Mouse (Mus musculus) heart, postnatal 0 days (tissue): Measurements from ENCODE around the gene Gm20481. TPM values are rescaled to one million over a fixed set of nuclear protein-coding genes. Genes with fewer than 3 reads are reported as not detected.
"Not testable (repeated sequence)": the region's sequence is repeated elsewhere in the genome, so short reads cannot be mapped to it uniquely, and the experiment has no call there.

Experiments
- ATAC-seq: fragments of 200-750 bp; cut with Nextera tagmentation; 2 replicates; pipeline ENCODE4 v1.8.0; 2017; ENCODE audit warnings: low read depth, moderate number of reproducible peaks, moderate library complexity; ENCODE audit not compliant: insufficient read depth
- DNase-seq: peaks from one replicate; pipeline ENCODE4 v3.0.0-alpha.2; 2016; ENCODE audit warnings: low spot score
- H3K27ac ChIP-seq: fragments of 300-500 bp; sonication (generic); 2 replicates; pipeline ENCODE4 v1.5.1; 2014; ENCODE audit warnings: low read depth, mild to moderate bottlenecking
- H3K27me3 ChIP-seq: fragments of 300-500 bp; sonication (generic); 2 replicates; pipeline ENCODE4 v1.6.1; 2014; ENCODE audit warnings: low read length, mixed read lengths; ENCODE audit not compliant: control insufficient read depth, insufficient read depth
- H3K36me3 ChIP-seq: fragments of 300-500 bp; sonication (generic); replicated peaks from 2 replicates; pipeline ENCODE4 v1.6.1; 2014; ENCODE audit warnings: low read length, mixed read lengths; ENCODE audit not compliant: control insufficient read depth, insufficient read depth
- H3K4me1 ChIP-seq: fragments of 300-500 bp; sonication (generic); 2 replicates; pipeline ENCODE4 v1.6.1; 2014; ENCODE audit warnings: antibody characterized with exemption; ENCODE audit not compliant: control insufficient read depth, insufficient read depth
- H3K4me2 ChIP-seq: fragments of 300-500 bp; sonication (generic); 2 replicates; pipeline ENCODE4 v1.6.1; 2014; ENCODE audit warnings: low read depth, mild to moderate bottlenecking, low read length, moderate library complexity
- H3K4me3 ChIP-seq: fragments of 300-500 bp; sonication (generic); 2 replicates; pipeline ENCODE4 v1.5.1; 2014; ENCODE audit warnings: low read depth, low read length
- H3K9ac ChIP-seq: fragments of 300-500 bp; sonication (generic); replicated peaks from 2 replicates; pipeline ENCODE4 v1.6.1; 2014; ENCODE audit warnings: low read depth, low read length, mixed read lengths
- H3K9me3 ChIP-seq: fragments of 300-500 bp; sonication (generic); replicated peaks from 2 replicates; pipeline ENCODE4 v1.6.1; 2016; ENCODE audit warnings: low read length; ENCODE audit not compliant: control insufficient read depth
- CTCF ChIP-seq: IDR thresholded peaks from 2 replicates; pipeline ENCODE4 v1.5.1; 2016; ENCODE audit warnings: antibody characterized with exemption, control low read depth, low read depth
- EP300 ChIP-seq: IDR thresholded peaks from 2 replicates; pipeline ENCODE4 v1.6.1; 2016; ENCODE audit warnings: antibody characterized with exemption, low read depth
- WGBS: fragments of 180-500 bp; shearing (Covaris S2); extraction: QIAGEN DNeasy Blood & Tissue Kit; methylation state at CpG from one replicate; pipeline ENCODE4 v1.1.7; 2014; 5-methylcytosine and 5-hydroxymethylcytosine counted together
- polyA plus RNA-seq: library from polyadenylated mRNA; unstranded; fragments of >200 nt; fragmentation: Nextera tagmentation; extraction: Ambion mirVana; gene quantifications from 2 replicates; pipeline ENCODE4 v1.2.1, GENCODE M21; 2015
- total RNA-seq: library from RNA; depleted of rRNA; stranded (reverse); fragments of >200 nt; gene quantifications from 2 replicates; pipeline ENCODE4 v1.2.3, GENCODE M21; 2014; ENCODE audit warnings: low replicate concordance

Gm20481 gene
- total and polyA plus RNA-seq, 2 experiments from 2014 or later = not detected

GRCm38 (mm10) chr17:35004075-35004717 is 34.5 kb downstream of the Gm20481 start:
- no peak for TF ChIP-seq EP300
- no peak for TF ChIP-seq CTCF
- Histone ChIP-seq H3K9me3 (no peaks in the 10 kb centered on the region), H3K27ac (no peak overlapping the region), H3K4me2 (no peak overlapping the region), H3K4me1 (peaks cover 21% of the 10 kb centered on the region), H3K9ac (no peak overlapping the region), H3K36me3 (peaks cover 31% of the 10 kb centered on the region), H3K4me3 (no peak overlapping the region), H3K27me3 (no peaks in the 10 kb centered on the region)
- WGBS = 91% methylated on average over 17 of the region's 17 CpGs
- DNase-seq (no peak), ATAC-seq (no peak)

- no peaks in the 10 kb centered on the region for H3K27me3 ChIP-seq
- H3K4me1 ChIP-seq = peaks cover 12% of the 10 kb centered on the region
- H3K27ac ChIP-seq = no peak overlapping the region
- DNase-seq = no peak
- no peaks in the 10 kb centered on the region for H3K9me3 ChIP-seq
- H3K9ac ChIP-seq = no peak overlapping the region
- no peak for ATAC-seq
- H3K4me2 ChIP-seq = no peak overlapping the region
- TF ChIP-seq EP300 = no peak
- TF ChIP-seq CTCF = no peak
- H3K4me3 ChIP-seq = no peak overlapping the region
- 86% methylated on average over 10 of the region's 10 CpGs for WGBS
- peaks cover 38% of the 10 kb centered on the region for H3K36me3 ChIP-seq
Observed at GRCm38 (mm10) chr17:35005158-35005557, 35.4 kb downstream of the Gm20481 start.

GRCm38 (mm10) chr17:35005902-35006301 is 36.2 kb downstream of the Gm20481 start:
- ATAC-seq = not testable (repeated sequence)

GRCm38 (mm10) chr17:35007387-35007991 is 37.8 kb downstream of the Gm20481 start:
- TF ChIP-seq CTCF (0 out of 2 replicates have a peak, but pooled peaks have one; percentile 6), EP300 (no peak)
- 91% methylated on average over 7 of the region's 7 CpGs for WGBS
- H3K4me1 ChIP-seq = peaks cover 4% of the 10 kb centered on the region
- H3K9me3 ChIP-seq = no peaks in the 10 kb centered on the region
- H3K4me2 ChIP-seq = no peak overlapping the region
- DNase-seq = no peak
- no peak overlapping the region for H3K9ac ChIP-seq
- no peaks in the 10 kb centered on the region for H3K27me3 ChIP-seq
- no peak overlapping the region for H3K4me3 ChIP-seq
- no peak overlapping the region for H3K27ac ChIP-seq
- peaks cover 61% of the 10 kb centered on the region for H3K36me3 ChIP-seq
- ATAC-seq = no peak

More at GRCm38 (mm10) chr17:35005902-35006301, 36.2 kb downstream of the Gm20481 start:
- not testable (repeated sequence) for H3K4me3 ChIP-seq, H3K27me3 ChIP-seq, H3K4me2 ChIP-seq, DNase-seq, H3K9ac ChIP-seq, H3K27ac ChIP-seq, H3K9me3 ChIP-seq
- WGBS = 94% methylated on average over 4 of the region's 5 CpGs
- Histone ChIP-seq H3K36me3 (peaks cover 45% of the 10 kb centered on the region), H3K4me1 (peaks cover 12% of the 10 kb centered on the region)

- Histone ChIP-seq H3K4me3 (no peak overlapping the region), H3K27me3 (no peaks in the 10 kb centered on the region), H3K9me3 (no peaks in the 10 kb centered on the region), H3K36me3 (peaks cover 76% of the 10 kb centered on the region), H3K27ac (no peak overlapping the region), H3K4me1 (no peaks in the 10 kb centered on the region), H3K9ac (no peak overlapping the region), H3K4me2 (no peak overlapping the region)
- TF ChIP-seq EP300 (no peak), CTCF (no peak)
- no peak for DNase-seq
- WGBS = 90% methylated on average over 7 of the region's 7 CpGs
- ATAC-seq = no peak
Observed at GRCm38 (mm10) chr17:35009586-35009985, 39.9 kb downstream of the Gm20481 start.
